Mouse (Mus musculus) E14TG2a.4 (cell line): ENCODE measurements around the gene Xrra1.

Experiments used
- CTCF ChIP-seq: conservative IDR thresholded peaks from 2 replicates; pipeline ENCODE4 v1.5.1; 2014; ENCODE audit warnings: low read length
- NANOG ChIP-seq: IDR thresholded peaks from 2 replicates; pipeline ENCODE4 v1.6.1; 2014; ENCODE audit warnings: borderline replicate concordance, low read length, mixed read lengths
- POU5F1 ChIP-seq: IDR thresholded peaks from 2 replicates; pipeline ENCODE4 v1.6.1; 2014; ENCODE audit warnings: low read length, borderline replicate concordance

- no peak for TF ChIP-seq CTCF
- no peak for TF ChIP-seq POU5F1
- no peak for TF ChIP-seq NANOG
These were observed 24.5 kb upstream of the Xrra1 start for GRCm38 (mm10) chr7:99834314-99834853.
